ENCODE assay signal across 9 mouse cellular contexts in genomic region chr17:81189996-81190395, GRCm38 (mm10).
A peak's percentile ranks its signal among the peaks of the same experiment; 100 is the strongest.
DNase-seq lines count a peak whose midpoint lies in the region; ATAC-seq lines count a peak whose summit lies in the region.
"Had no signal": no experiment of that assay in that cellular context is flagged by ENCODE, and none has a peak within 500 bp of the region (broad histone marks: within the 10 kb centered on the region; RNA-seq: fewer than 3 reads in every experiment).

No protein-coding gene starts in this region.

- DNase-seq in heart, adult 18-20 months: peak; percentile 18 to 49
- no peak for DNase-seq in heart, adult 11 months
- DNase-seq in brain, adult 2 months (ENCODE audit: low read depth, low spot score): peak; percentile 66
- DNase-seq in limb, embryonic 10.5 days (ENCODE audit: low spot score): peak; percentile 45
- peak; percentile 9 to 13 for DNase-seq in urinary bladder, postnatal 36 days (ENCODE audit: low spot score in 2 of 2)

- H3K4me2 ChIP-seq in forebrain, embryonic 13.5 days: no peak overlapping the region
- no peak overlapping the region for H3K4me2 ChIP-seq in intestine, embryonic 16.5 days (ENCODE audit: low read depth, low read length)
- no peak overlapping the region for H3K4me2 ChIP-seq in midbrain, embryonic 15.5 days
- H3K4me2 ChIP-seq: heart, embryonic 13.5 days had no signal

- H3K4me3 ChIP-seq in forebrain, embryonic 13.5 days: no peak overlapping the region
- H3K4me3 ChIP-seq in intestine, embryonic 16.5 days (ENCODE audit: low read length): no peak overlapping the region
- no peak overlapping the region for H3K4me3 ChIP-seq in limb, embryonic 10.5 days
- H3K4me3 ChIP-seq in midbrain, embryonic 15.5 days: no peak overlapping the region
- H3K4me3 ChIP-seq: heart, embryonic 13.5 days had no signal

- H3K9me3 ChIP-seq in forebrain, embryonic 13.5 days (replicated peaks): no peaks in the 10 kb centered on the region
- no peaks in the 10 kb centered on the region for H3K9me3 ChIP-seq in intestine, embryonic 16.5 days (ENCODE audit: control insufficient read depth, low read length)
- no peaks in the 10 kb centered on the region for H3K9me3 ChIP-seq in limb, embryonic 10.5 days (replicated peaks)
- no peaks in the 10 kb centered on the region for H3K9me3 ChIP-seq in midbrain, embryonic 15.5 days
- H3K9me3 ChIP-seq: heart, embryonic 13.5 days had no signal

- no peaks in the 10 kb centered on the region for H3K27me3 ChIP-seq in forebrain, embryonic 13.5 days
- no peaks in the 10 kb centered on the region for H3K27me3 ChIP-seq in intestine, embryonic 16.5 days (replicated peaks; ENCODE audit: control insufficient read depth, insufficient read depth, low read length)
- H3K27me3 ChIP-seq in limb, embryonic 10.5 days (ENCODE audit: low read depth, poor library complexity, severe bottlenecking): no peaks in the 10 kb centered on the region
- H3K27me3 ChIP-seq in midbrain, embryonic 15.5 days (replicated peaks): no peaks in the 10 kb centered on the region
- H3K27me3 ChIP-seq: heart, embryonic 13.5 days had no signal

- H3K9ac ChIP-seq in forebrain, embryonic 13.5 days: no peak overlapping the region
- H3K9ac ChIP-seq in intestine, embryonic 16.5 days (ENCODE audit: low read depth, low read length): no peak overlapping the region
- H3K9ac ChIP-seq in midbrain, embryonic 15.5 days: no peak overlapping the region
- H3K9ac ChIP-seq: heart, embryonic 13.5 days had no signal

- no peaks in the 10 kb centered on the region for H3K4me1 ChIP-seq in forebrain, embryonic 13.5 days
- H3K4me1 ChIP-seq in intestine, embryonic 16.5 days (ENCODE audit: control insufficient read depth, insufficient read depth, low read length): no peaks in the 10 kb centered on the region
- peaks cover 8% of the 10 kb centered on the region; the same call in 1 of the 2 replicates for H3K4me1 ChIP-seq in limb, embryonic 10.5 days
- H3K4me1 ChIP-seq in midbrain, embryonic 15.5 days: 0 out of 2 replicates have a peak, but pooled peaks cover 5% of the 10 kb centered on the region

- H3K27ac ChIP-seq in forebrain, embryonic 13.5 days: no peak overlapping the region
- no peak overlapping the region for H3K27ac ChIP-seq in intestine, embryonic 16.5 days (ENCODE audit: low read length)
- H3K27ac ChIP-seq in limb, embryonic 10.5 days: no peak overlapping the region
- no peak overlapping the region for H3K27ac ChIP-seq in midbrain, embryonic 15.5 days
- H3K27ac ChIP-seq: heart, embryonic 13.5 days had no signal

- H3K36me3 ChIP-seq in forebrain, embryonic 13.5 days (ENCODE audit: poor library complexity, severe bottlenecking): no peaks in the 10 kb centered on the region
- H3K36me3 ChIP-seq in intestine, embryonic 16.5 days (ENCODE audit: control insufficient read depth, insufficient read depth, low read length): no peaks in the 10 kb centered on the region
- H3K36me3 ChIP-seq in limb, embryonic 10.5 days: no peaks in the 10 kb centered on the region
- no peaks in the 10 kb centered on the region for H3K36me3 ChIP-seq in midbrain, embryonic 15.5 days (replicated peaks)
- H3K36me3 ChIP-seq: heart, embryonic 13.5 days had no signal

- peak; percentile 48; the same call in 1 of the 2 replicates for ATAC-seq in forebrain, embryonic 13.5 days
- 0 out of 2 replicates have a peak, but pooled peaks have one; percentile 31 for ATAC-seq in intestine, embryonic 16.5 days
- peak; percentile 57 for ATAC-seq in midbrain, embryonic 15.5 days (replicated peaks)

- 51% methylated on average over 4 of the region's 4 CpGs for WGBS in forebrain, embryonic 13.5 days
- WGBS in intestine, embryonic 16.5 days: 45% methylated on average over 4 of the region's 4 CpGs
- 70% methylated on average over 4 of the region's 4 CpGs for WGBS in limb, embryonic 10.5 days
- WGBS in midbrain, embryonic 15.5 days: 58% methylated on average over 4 of the region's 4 CpGs
